Mouse (Mus musculus): ENCODE measurements around the gene Atp2b4. TPM values are rescaled to one million over a fixed set of nuclear protein-coding genes. Genes with fewer than 3 reads are reported as not detected.

Gene Atp2b4
- 25.3 and 26.1 TPM in 2 replicates for polyA plus RNA-seq (2015; fragmentation: Nextera tagmentation; extraction: Ambion mirVana)

GRCm38 (mm10) chr1:133800948-133801393 lies at the start of gene Atp2b4:
Atp2b4 (minus strand) TSS chr1:133801041.
- Histone ChIP-seq H3K4me1 (peaks cover 49% of the 10 kb centered on the region), H3K27me3 (no peaks in the 10 kb centered on the region), H3K36me3 (0 out of 2 replicates have a peak, but pooled peaks cover under 1% of the 10 kb centered on the region), H3K27ac (peak within 1 kb of the TSS; percentile 88), H3K4me2 (peak within 1 kb of the TSS; percentile 77), H3K9me3 (no peaks in the 10 kb centered on the region), H3K4me3 (peak within 1 kb of the TSS; percentile 72), H3K9ac (peak within 1 kb of the TSS; percentile 77)
- ATAC-seq (ENCODE audit: insufficient number of reproducible peaks, insufficient read depth, low FRiP score, low TSS enrichment, low read depth), result peak; percentile 73
- 1% methylated on average over 16 of the region's 16 CpGs for WGBS

- 22% methylated on average over 9 of the region's 9 CpGs for WGBS
- Histone ChIP-seq H3K4me2 (no peak overlapping the region), H3K27me3 (no peaks in the 10 kb centered on the region), H3K9ac (no peak overlapping the region), H3K27ac (no peak overlapping the region), H3K36me3 (no peaks in the 10 kb centered on the region), H3K9me3 (no peaks in the 10 kb centered on the region), H3K4me1 (peaks cover 47% of the 10 kb centered on the region), H3K4me3 (no peak overlapping the region)
- ATAC-seq (ENCODE audit: insufficient number of reproducible peaks, insufficient read depth, low FRiP score, low TSS enrichment, low read depth), result no peak
Measured at GRCm38 (mm10) chr1:133844734-133845133, 43.9 kb upstream of the Atp2b4 start.

- no peak overlapping the region for H3K4me3 ChIP-seq
- H3K4me2 ChIP-seq, result no peak overlapping the region
- H3K4me1 ChIP-seq, result peaks cover 47% of the 10 kb centered on the region
- H3K36me3 ChIP-seq, result no peaks in the 10 kb centered on the region
- H3K9ac ChIP-seq, result no peak overlapping the region
- no peak overlapping the region for H3K27ac ChIP-seq
- no peak for ATAC-seq (ENCODE audit: insufficient number of reproducible peaks, insufficient read depth, low FRiP score, low TSS enrichment, low read depth)
- 89% methylated on average over 6 of the region's 6 CpGs for WGBS
- no peaks in the 10 kb centered on the region for H3K9me3 ChIP-seq
- H3K27me3 ChIP-seq, result no peaks in the 10 kb centered on the region
Measured at GRCm38 (mm10) chr1:133843900-133844299, 43.1 kb upstream of the Atp2b4 start.

GRCm38 (mm10) chr1:133843370-133843769 lies 42.5 kb upstream of the Atp2b4 start:
- 52% methylated on average over 4 of the region's 4 CpGs for WGBS
- no peaks in the 10 kb centered on the region for H3K27me3 ChIP-seq
- no peak for ATAC-seq (ENCODE audit: insufficient number of reproducible peaks, insufficient read depth, low FRiP score, low TSS enrichment, low read depth)
- no peak overlapping the region for H3K27ac ChIP-seq
- H3K9me3 ChIP-seq, result no peaks in the 10 kb centered on the region
- H3K4me3 ChIP-seq, result no peak overlapping the region
- H3K4me2 ChIP-seq, result no peak overlapping the region
- no peaks in the 10 kb centered on the region for H3K36me3 ChIP-seq
- no peak overlapping the region for H3K9ac ChIP-seq
- peaks cover 47% of the 10 kb centered on the region for H3K4me1 ChIP-seq

- H3K36me3 ChIP-seq, result no peaks in the 10 kb centered on the region
- no peaks in the 10 kb centered on the region for H3K27me3 ChIP-seq
- WGBS, result 60% methylated on average over 11 of the region's 11 CpGs
- H3K9ac ChIP-seq, result no peak overlapping the region
- no peak overlapping the region for H3K4me3 ChIP-seq
- no peaks in the 10 kb centered on the region for H3K9me3 ChIP-seq
- H3K4me2 ChIP-seq, result no peak overlapping the region
- H3K27ac ChIP-seq, result 0 out of 2 replicates have a peak overlapping the region, but pooled peaks have one; percentile 44
- no peak for ATAC-seq (ENCODE audit: insufficient number of reproducible peaks, insufficient read depth, low FRiP score, low TSS enrichment, low read depth)
- H3K4me1 ChIP-seq, result peaks cover 47% of the 10 kb centered on the region
Measured at GRCm38 (mm10) chr1:133842074-133842725, 41.4 kb upstream of the Atp2b4 start.

- WGBS, result 66% methylated on average over 15 of the region's 15 CpGs
- ATAC-seq (ENCODE audit: insufficient number of reproducible peaks, insufficient read depth, low FRiP score, low TSS enrichment, low read depth), result no peak
- Histone ChIP-seq H3K4me3 (no peak overlapping the region), H3K9me3 (no peaks in the 10 kb centered on the region), H3K27ac (peak overlapping the region; percentile 55; the same call in 1 of the 2 replicates), H3K4me1 (peaks cover 40% of the 10 kb centered on the region), H3K36me3 (no peaks in the 10 kb centered on the region), H3K9ac (no peak overlapping the region), H3K27me3 (no peaks in the 10 kb centered on the region), H3K4me2 (no peak overlapping the region)
Measured at GRCm38 (mm10) chr1:133841171-133841926, 40.5 kb upstream of the Atp2b4 start.

GRCm38 (mm10) chr1:133840530-133840929 lies 39.7 kb upstream of the Atp2b4 start:
- no peak for ATAC-seq (ENCODE audit: insufficient number of reproducible peaks, insufficient read depth, low FRiP score, low TSS enrichment, low read depth)
- H3K9ac ChIP-seq, result no peak overlapping the region
- no peaks in the 10 kb centered on the region for H3K9me3 ChIP-seq
- peaks cover 36% of the 10 kb centered on the region for H3K4me1 ChIP-seq
- no peak overlapping the region for H3K4me2 ChIP-seq
- H3K27ac ChIP-seq, result no peak overlapping the region
- no peaks in the 10 kb centered on the region for H3K27me3 ChIP-seq
- WGBS, result 45% methylated on average over 12 of the region's 12 CpGs
- H3K36me3 ChIP-seq, result no peaks in the 10 kb centered on the region
- H3K4me3 ChIP-seq, result no peak overlapping the region

GRCm38 (mm10) chr1:133834309-133834708 lies 33.5 kb upstream of the Atp2b4 start:
- Histone ChIP-seq H3K4me1 (peaks cover 12% of the 10 kb centered on the region), H3K27ac (peak overlapping the region; percentile 16; the same call in 1 of the 2 replicates), H3K4me2 (no peak overlapping the region), H3K36me3 (no peaks in the 10 kb centered on the region), H3K9me3 (no peaks in the 10 kb centered on the region), H3K4me3 (no peak overlapping the region), H3K27me3 (no peaks in the 10 kb centered on the region), H3K9ac (no peak overlapping the region)
- no peak for ATAC-seq (ENCODE audit: insufficient number of reproducible peaks, insufficient read depth, low FRiP score, low TSS enrichment, low read depth)
- 88% methylated on average over 6 of the region's 6 CpGs for WGBS

- Histone ChIP-seq H3K27me3 (no peaks in the 10 kb centered on the region), H3K27ac (peak overlapping the region; percentile 52), H3K4me2 (no peak overlapping the region)
Measured at GRCm38 (mm10) chr1:133832781-133833180, 31.9 kb upstream of the Atp2b4 start.

GRCm38 (mm10) chr1:133826193-133826592 lies 25.4 kb upstream of the Atp2b4 start:
- Histone ChIP-seq H3K9me3 (no peaks in the 10 kb centered on the region), H3K9ac (no peak overlapping the region), H3K36me3 (no peaks in the 10 kb centered on the region), H3K27me3 (peaks cover under 1% of the 10 kb centered on the region; the same call in 1 of the 2 replicates), H3K4me2 (no peak overlapping the region), H3K4me3 (no peak overlapping the region), H3K27ac (no peak overlapping the region), H3K4me1 (peaks cover 20% of the 10 kb centered on the region)
- 45% methylated on average over 7 of the region's 7 CpGs for WGBS
- no peak for ATAC-seq (ENCODE audit: insufficient number of reproducible peaks, insufficient read depth, low FRiP score, low TSS enrichment, low read depth)

More at GRCm38 (mm10) chr1:133832781-133833180, 31.9 kb upstream of the Atp2b4 start:
- WGBS, result 34% methylated on average over 5 of the region's 5 CpGs
- ATAC-seq (ENCODE audit: insufficient number of reproducible peaks, insufficient read depth, low FRiP score, low TSS enrichment, low read depth), result no peak
- Histone ChIP-seq H3K36me3 (no peaks in the 10 kb centered on the region), H3K4me3 (no peak overlapping the region), H3K9ac (no peak overlapping the region), H3K9me3 (no peaks in the 10 kb centered on the region), H3K4me1 (peaks cover 12% of the 10 kb centered on the region)

GRCm38 (mm10) chr1:133825543-133825942 lies 24.7 kb upstream of the Atp2b4 start:
- Histone ChIP-seq H3K27me3 (peaks cover 2% of the 10 kb centered on the region; the same call in 1 of the 2 replicates), H3K4me1 (peaks cover 24% of the 10 kb centered on the region), H3K27ac (no peak overlapping the region), H3K36me3 (no peaks in the 10 kb centered on the region), H3K9me3 (no peaks in the 10 kb centered on the region), H3K4me3 (no peak overlapping the region), H3K4me2 (no peak overlapping the region), H3K9ac (0 out of 2 replicates have a peak overlapping the region, but pooled peaks have one; percentile 8)
- whole genome bisulfite sequencing, result 24% methylated on average over 8 of the region's 8 CpGs
- no peak for ATAC-seq (ENCODE audit: insufficient number of reproducible peaks, insufficient read depth, low FRiP score, low TSS enrichment, low read depth)

All from embryonic facial prominence, embryonic 13.5 days (tissue).